Mouse (Mus musculus): ENCODE measurements at regions not wholly inside any gene's neighbourhood (a gene's known extent, or its start where the extent isn't known, plus 50 kb on each side); places are given as distances from the start of the nearest gene placed in this dataset.

GRCm38 (mm10) chr3:54517251-54517650 is 156.3 kb downstream of the Postn start:
- no peaks in the 10 kb centered on the region for H3K79me2 ChIP-seq (replicated peaks; ENCODE audit: control insufficient read depth, extremely low read depth, insufficient read depth, poor library complexity, severe bottlenecking)
- no peaks in the 10 kb centered on the region for H3K36me3 ChIP-seq (replicated peaks in 1 of 2; ENCODE audit: control insufficient read depth in 1 of 2, insufficient read depth in 1 of 2, low read length in 1 of 2)
- TF ChIP-seq TBP (conservative IDR thresholded peaks at IDR 0.05; ENCODE audit: low read depth, low read length) = no peak
- no peak for TF ChIP-seq KAT2A (IDR thresholded peaks at IDR 0.05; ENCODE audit: insufficient replicate concordance, low read length)
- TF ChIP-seq ZC3H11A (IDR thresholded peaks at IDR 0.05; ENCODE audit: low read depth, low read length) = no peak
- TF ChIP-seq JUND (conservative IDR thresholded peaks at IDR 0.05; ENCODE audit: low read depth, low read length) = no peak
- no peak for TF ChIP-seq IRF4 (IDR thresholded peaks at IDR 0.05; ENCODE audit: low read depth, low read length)
- no peak for TF ChIP-seq POLR2A (IDR thresholded peaks at IDR 0.05; ENCODE audit: low read depth, low read length)
- no peak for TF ChIP-seq CHD1 (IDR thresholded peaks at IDR 0.05; ENCODE audit: low read depth, low read length)
- no peak for TF ChIP-seq UBTF (IDR thresholded peaks at IDR 0.05; ENCODE audit: low read depth, low read length)
- H3K9me3 ChIP-seq (replicated peaks; ENCODE audit: low read length) = no peaks in the 10 kb centered on the region
- H3K9ac ChIP-seq (ENCODE audit: insufficient read depth, low read depth) = no peak overlapping the region
- dilution Hi-C loops (cut with MboI; ENCODE audit: extremely low pct_ligation_motif_present, extremely low pct_unique_long_range_greater_than_20kb, low sequenced_read_pairs) (no loop called here), in situ Hi-C loops (cut with MboI; ENCODE audit: low pct_ligation_motif_present, low pct_unique_long_range_greater_than_20kb, low sequenced_read_pairs) (no loop called here)
- H3K27ac ChIP-seq (ENCODE audit: insufficient read depth, low read depth) = no peak overlapping the region
- no peaks in the 10 kb centered on the region for H3K4me1 ChIP-seq (ENCODE audit: control insufficient read depth in 1 of 2, insufficient read depth in 2 of 2)
- H3K4me3 ChIP-seq (replicated peaks in 1 of 3; ENCODE audit: low read depth in 2 of 3, low read length in 2 of 3, poor library complexity in 1 of 3) = no peak overlapping the region
- no peak for DNase-seq (ENCODE audit: extremely low read depth)
- no peak overlapping the region for H3K4me2 ChIP-seq (ENCODE audit: insufficient read depth, low read depth, poor library complexity, severe bottlenecking)
- no peaks in the 10 kb centered on the region for H3K27me3 ChIP-seq (replicated peaks)

GRCm38 (mm10) chr3:54522716-54523115 is 161.8 kb downstream of the Postn start:
- dilution Hi-C loops (cut with MboI; ENCODE audit: extremely low pct_ligation_motif_present, extremely low pct_unique_long_range_greater_than_20kb, low sequenced_read_pairs) (no loop called here), in situ Hi-C loops (cut with MboI; ENCODE audit: low pct_ligation_motif_present, low pct_unique_long_range_greater_than_20kb, low sequenced_read_pairs) (no loop called here)
- no peak overlapping the region for H3K9ac ChIP-seq (ENCODE audit: insufficient read depth, low read depth)
- no peaks in the 10 kb centered on the region for H3K27me3 ChIP-seq (replicated peaks)
- H3K36me3 ChIP-seq (replicated peaks in 1 of 2; ENCODE audit: control insufficient read depth in 1 of 2, insufficient read depth in 1 of 2, low read length in 1 of 2) = no peaks in the 10 kb centered on the region
- H3K9me3 ChIP-seq (replicated peaks; ENCODE audit: low read length) = peaks cover 6% of the 10 kb centered on the region
- H3K79me2 ChIP-seq (replicated peaks; ENCODE audit: control insufficient read depth, extremely low read depth, insufficient read depth, poor library complexity, severe bottlenecking) = no peaks in the 10 kb centered on the region
- H3K4me1 ChIP-seq (ENCODE audit: control insufficient read depth in 1 of 2, insufficient read depth in 2 of 2) = no peaks in the 10 kb centered on the region
- TF ChIP-seq MEF2A (IDR thresholded peaks at IDR 0.05; ENCODE audit: borderline replicate concordance, low read depth, low read length) = no peak
- no peak for TF ChIP-seq KAT2A (IDR thresholded peaks at IDR 0.05; ENCODE audit: insufficient replicate concordance, low read length)
- no peak for TF ChIP-seq EP300 (IDR thresholded peaks at IDR 0.05; ENCODE audit: low read length)
- no peak for TF ChIP-seq UBTF (IDR thresholded peaks at IDR 0.05; ENCODE audit: low read depth, low read length)
- no peak for TF ChIP-seq IRF4 (IDR thresholded peaks at IDR 0.05; ENCODE audit: low read depth, low read length)
- no peak for TF ChIP-seq MXI1 (IDR thresholded peaks at IDR 0.05; ENCODE audit: low read depth, low read length)
- no peak for TF ChIP-seq BHLHE40 (IDR thresholded peaks at IDR 0.05; ENCODE audit: low read depth, low read length)
- no peak for TF ChIP-seq SMC3 (IDR thresholded peaks at IDR 0.05; ENCODE audit: low read depth, low read length)
- TF ChIP-seq MYC (IDR thresholded peaks at IDR 0.05; ENCODE audit: low read depth, low read length) = no peak
- no peak for DNase-seq (ENCODE audit: extremely low read depth)
- H3K27ac ChIP-seq (ENCODE audit: insufficient read depth, low read depth) = no peak overlapping the region
- H3K4me2 ChIP-seq (ENCODE audit: insufficient read depth, low read depth, poor library complexity, severe bottlenecking) = no peak overlapping the region
- no peak overlapping the region for H3K4me3 ChIP-seq (replicated peaks in 1 of 3; ENCODE audit: low read depth in 2 of 3, low read length in 2 of 3, poor library complexity in 1 of 3)

DNA sequence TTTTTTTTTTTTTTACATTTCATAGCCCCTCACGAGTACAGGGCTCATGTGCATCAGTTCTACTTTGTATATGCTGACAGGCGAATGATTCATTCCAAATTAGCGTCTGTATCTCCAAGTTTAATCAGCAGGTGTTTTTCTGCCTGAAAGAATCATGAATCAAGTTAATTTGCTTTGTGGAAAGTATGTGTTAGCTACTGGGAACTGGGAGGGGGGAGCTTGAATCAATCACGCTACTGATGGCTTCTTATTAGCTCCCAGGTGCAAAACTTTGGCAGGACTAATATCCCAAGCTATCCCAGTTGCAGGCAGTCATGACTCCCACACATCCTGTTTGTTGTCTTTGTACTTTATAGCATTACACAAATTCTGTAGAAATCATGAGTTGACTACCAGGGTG is 165.7 kb downstream of the Postn start:
- dilution Hi-C loops (cut with MboI; ENCODE audit: extremely low pct_ligation_motif_present, extremely low pct_unique_long_range_greater_than_20kb, low sequenced_read_pairs) = no loop called here
- TF ChIP-seq NRF1 (IDR thresholded peaks at IDR 0.05; ENCODE audit: low read depth, low read length) = no peak
- TF ChIP-seq RAD21 (IDR thresholded peaks at IDR 0.05; ENCODE audit: low read depth, low read length) = no peak
- TF ChIP-seq MYC (IDR thresholded peaks at IDR 0.05; ENCODE audit: low read depth, low read length) = no peak
- no peak for TF ChIP-seq EP300 (IDR thresholded peaks at IDR 0.05; ENCODE audit: low read length)
- no peak for TF ChIP-seq BHLHE40 (IDR thresholded peaks at IDR 0.05; ENCODE audit: low read depth, low read length)
- TF ChIP-seq ETS1 (conservative IDR thresholded peaks at IDR 0.05; ENCODE audit: low read depth, low read length) = no peak
- TF ChIP-seq ZNF384 (IDR thresholded peaks at IDR 0.05; ENCODE audit: low read depth, low read length) = no peak
- TF ChIP-seq MEF2A (IDR thresholded peaks at IDR 0.05; ENCODE audit: borderline replicate concordance, low read depth, low read length) = no peak
- TF ChIP-seq MAZ (IDR thresholded peaks at IDR 0.05; ENCODE audit: low read depth, low read length) = no peak
- TF ChIP-seq KAT2A (IDR thresholded peaks at IDR 0.05; ENCODE audit: insufficient replicate concordance, low read length) = no peak
- TF ChIP-seq PAX5 (IDR thresholded peaks at IDR 0.05; ENCODE audit: low read length) = no peak
- TF ChIP-seq E2F4 (IDR thresholded peaks at IDR 0.05; ENCODE audit: insufficient replicate concordance, low read depth, low read length) = no peak
- TF ChIP-seq CHD2 (IDR thresholded peaks at IDR 0.05; ENCODE audit: low read length) = no peak
- TF ChIP-seq CHD1 (IDR thresholded peaks at IDR 0.05; ENCODE audit: low read depth, low read length) = no peak
- TF ChIP-seq SIN3A (IDR thresholded peaks at IDR 0.05; ENCODE audit: low read length) = no peak
- no peak for TF ChIP-seq ZKSCAN1 (IDR thresholded peaks at IDR 0.05; ENCODE audit: borderline replicate concordance, low read depth, low read length)
- TF ChIP-seq RCOR1 (conservative IDR thresholded peaks at IDR 0.05; ENCODE audit: low read depth, low read length) = no peak
- TF ChIP-seq TCF12 (IDR thresholded peaks at IDR 0.05; ENCODE audit: low read depth, low read length) = no peak

More for the DNA sequence above, 165.7 kb downstream of the Postn start:
- H3K9ac ChIP-seq (ENCODE audit: insufficient read depth, low read depth) = no peak overlapping the region
- H3K36me3 ChIP-seq (replicated peaks in 1 of 2; ENCODE audit: control insufficient read depth in 1 of 2, insufficient read depth in 1 of 2, low read length in 1 of 2) = no peaks in the 10 kb centered on the region
- H3K27me3 ChIP-seq (replicated peaks) = no peaks in the 10 kb centered on the region
- no peak overlapping the region for H3K4me2 ChIP-seq (ENCODE audit: insufficient read depth, low read depth, poor library complexity, severe bottlenecking)
- H3K4me1 ChIP-seq (ENCODE audit: control insufficient read depth in 1 of 2, insufficient read depth in 2 of 2) = no peaks in the 10 kb centered on the region
- no peak for DNase-seq (ENCODE audit: extremely low read depth)
- H3K79me2 ChIP-seq (replicated peaks; ENCODE audit: control insufficient read depth, extremely low read depth, insufficient read depth, poor library complexity, severe bottlenecking) = no peaks in the 10 kb centered on the region
- peaks cover 10% of the 10 kb centered on the region for H3K9me3 ChIP-seq (replicated peaks; ENCODE audit: low read length)
- no peak overlapping the region for H3K4me3 ChIP-seq (replicated peaks in 1 of 3; ENCODE audit: low read depth in 2 of 3, low read length in 2 of 3, poor library complexity in 1 of 3)
- no peak overlapping the region for H3K27ac ChIP-seq (ENCODE audit: insufficient read depth, low read depth)
- in situ Hi-C loops (cut with MboI; ENCODE audit: low pct_ligation_motif_present, low pct_unique_long_range_greater_than_20kb, low sequenced_read_pairs) = loop anchor here (25.0 kb wide), 1 partner anchor 164 kb away; the partner anchor contains the start of gene Postn

All from CH12.LX (cell line).